Mouse (Mus musculus): Measurements from ENCODE around the gene Enpp6.

GRCm38 (mm10) chr8:47058971-47059370 is 72.3 kb downstream of the Enpp6 start:
- TF ChIP-seq CTCF (IDR thresholded peaks at IDR 0.05; ENCODE audit: borderline replicate concordance, insufficient read depth, low read length) = no peak
- TF ChIP-seq POLR2A (IDR thresholded peaks at IDR 0.05; ENCODE audit: low read depth, low read length) = no peak
